Mouse (Mus musculus) skeletal muscle tissue, adult 2 months (tissue): ENCODE results near the gene Prdm1.

Source experiments
- DNase-seq: peaks from one replicate; pipeline ENCODE4 v3.0.0-alpha.2; 2012; ENCODE audit warnings: low read depth, low spot score

Gene Prdm1

DNA sequence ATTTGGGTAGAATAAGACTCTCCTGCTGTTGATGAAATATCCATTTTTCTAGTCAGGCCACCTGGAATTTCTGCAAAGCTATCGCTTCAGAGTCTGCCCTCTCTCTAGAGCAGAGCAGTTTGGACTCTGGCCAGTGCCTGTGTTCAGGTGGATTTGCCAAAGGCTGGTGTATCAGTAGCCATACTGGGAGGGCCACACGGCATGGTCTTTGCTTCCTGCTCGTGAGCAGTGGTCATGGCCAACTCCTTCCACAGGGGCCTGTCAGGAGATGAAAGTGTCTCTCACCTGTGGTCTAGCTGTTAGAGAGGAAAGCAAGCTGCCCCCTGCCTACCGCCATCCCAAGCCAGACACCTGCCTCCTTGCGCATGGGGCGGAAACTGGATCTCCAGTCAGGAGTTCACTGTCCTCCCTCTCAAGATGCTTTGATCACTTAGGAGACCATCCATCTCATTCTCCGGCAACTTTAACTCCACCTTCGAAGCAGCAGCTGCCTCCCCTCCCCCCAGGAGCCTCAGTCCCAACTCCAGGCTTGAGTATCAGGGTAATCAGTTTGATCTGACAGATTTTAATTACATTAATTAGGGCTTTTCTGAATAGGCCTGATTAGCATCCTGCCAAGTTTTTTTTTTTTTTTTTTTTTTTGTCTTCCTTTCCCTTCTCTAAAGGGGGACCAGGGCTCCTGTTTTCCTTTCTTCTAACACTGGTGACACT is 35.3 kb downstream of the Prdm1 start:
- DNase-seq: no peak

DNA sequence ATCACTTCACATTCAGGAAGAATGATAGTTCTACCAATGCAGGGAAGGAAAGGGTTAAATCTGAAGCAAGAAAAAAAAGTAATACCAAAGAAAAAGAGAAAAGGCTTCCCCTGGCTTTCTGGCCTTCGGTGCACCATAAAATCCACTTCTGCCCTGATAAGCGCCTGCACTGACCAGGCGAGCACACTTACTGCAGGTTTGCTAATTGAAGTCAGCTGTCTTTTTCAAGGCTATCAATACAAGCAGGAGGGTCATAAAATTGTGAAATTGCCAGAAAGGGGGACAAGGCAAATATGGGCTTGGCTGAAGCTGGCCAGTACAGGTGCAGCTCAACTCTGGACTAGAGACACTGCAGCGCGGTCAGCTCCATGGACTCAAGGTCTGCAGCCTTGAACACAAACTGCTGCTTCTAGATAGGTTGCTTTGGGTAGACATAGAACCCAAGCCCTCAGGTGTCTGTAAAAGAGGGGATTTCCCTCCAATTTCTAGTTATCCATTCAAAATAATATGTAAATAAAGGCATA is 37.3 kb downstream of the Prdm1 start:
- DNase-seq: no peak

GRCm38 (mm10) chr10:44487132-44487531 is 41.2 kb downstream of the Prdm1 start:
- no peak for DNase-seq

- DNase-seq: no peak
Measured at GRCm38 (mm10) chr10:44484077-44484476, 44.2 kb downstream of the Prdm1 start.

DNA sequence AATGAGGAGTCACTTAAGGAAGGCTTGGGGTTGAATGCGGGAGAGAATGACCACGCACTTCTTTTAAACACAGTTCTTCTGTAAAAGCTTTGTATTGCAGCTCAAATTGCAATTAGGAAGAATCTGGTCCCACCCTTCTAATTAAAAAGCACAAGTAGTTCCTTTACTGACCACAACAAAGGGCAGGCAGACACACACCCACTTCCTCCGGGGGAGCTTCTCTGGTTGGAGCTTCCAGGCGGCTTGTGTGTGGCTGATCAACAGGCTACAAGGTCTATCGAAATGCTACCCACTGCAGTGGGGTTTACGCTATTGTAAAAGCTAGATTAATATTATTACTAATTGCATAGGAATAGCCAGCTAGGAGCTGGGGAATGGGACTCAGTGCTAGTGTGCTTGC is 45.2 kb downstream of the Prdm1 start:
- no peak for DNase-seq

DNA sequence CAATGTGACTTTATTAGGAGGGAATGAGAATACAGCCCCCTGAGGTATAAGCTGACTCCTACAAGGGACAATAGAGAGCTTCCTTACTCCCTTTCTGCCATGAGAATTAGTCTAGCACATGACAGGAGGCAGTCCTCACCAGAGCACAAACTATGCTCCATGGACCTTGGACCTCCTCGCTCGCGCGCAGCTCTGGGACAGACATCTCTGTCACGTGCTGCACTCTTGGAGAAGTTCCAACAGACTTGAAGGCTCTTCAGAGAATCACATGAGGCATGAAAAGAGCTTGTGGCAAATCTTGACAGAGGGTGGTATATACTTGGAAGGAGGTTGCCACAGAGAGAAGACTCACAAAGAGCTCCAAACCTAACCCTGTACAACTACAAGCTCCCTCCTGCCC is 46.9 kb downstream of the Prdm1 start:
- DNase-seq: no peak

DNA sequence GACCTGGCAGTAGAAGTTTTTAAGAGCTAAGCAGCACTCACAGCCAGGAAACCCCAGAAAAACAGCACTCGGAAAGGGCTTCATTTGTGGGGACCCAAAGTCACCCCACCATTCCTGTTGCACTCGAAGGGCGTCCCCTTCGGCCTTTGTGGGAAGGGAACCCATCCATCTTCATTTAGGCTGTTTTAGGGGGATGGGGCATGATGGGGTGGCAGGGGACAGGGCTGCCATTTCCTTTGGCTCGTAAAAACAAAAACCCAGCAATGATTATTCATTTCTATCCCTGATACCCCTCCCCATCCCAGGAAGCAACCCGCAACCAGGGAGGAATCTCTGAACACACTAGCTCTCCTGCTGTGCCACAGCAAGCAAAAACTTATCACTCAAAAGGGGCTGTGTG is 49.0 kb downstream of the Prdm1 start:
- no peak for DNase-seq

DNA sequence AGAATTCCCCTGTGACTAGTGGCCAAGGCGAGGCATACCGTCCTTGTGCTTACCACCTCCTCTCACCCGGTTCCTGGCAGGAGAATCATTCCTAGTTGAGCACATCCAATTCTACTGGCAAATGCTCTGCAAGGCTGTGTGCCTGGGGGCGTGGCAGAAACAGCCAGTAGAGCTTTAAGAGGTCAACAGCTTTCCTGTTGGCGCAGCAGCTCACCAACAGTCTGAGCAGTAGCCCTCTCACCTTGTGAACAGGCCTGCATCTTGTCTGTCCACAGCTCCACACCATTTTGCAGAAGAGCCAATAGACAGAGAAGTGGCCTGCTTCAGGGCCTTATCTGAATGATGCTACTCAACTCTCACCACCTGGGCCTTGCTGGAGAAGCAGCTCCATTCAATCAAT is 50.2 kb downstream of the Prdm1 start:
- DNase-seq: no peak

GRCm38 (mm10) chr10:44477240-44477639 is 51.1 kb downstream of the Prdm1 start:
- DNase-seq: no peak

DNA sequence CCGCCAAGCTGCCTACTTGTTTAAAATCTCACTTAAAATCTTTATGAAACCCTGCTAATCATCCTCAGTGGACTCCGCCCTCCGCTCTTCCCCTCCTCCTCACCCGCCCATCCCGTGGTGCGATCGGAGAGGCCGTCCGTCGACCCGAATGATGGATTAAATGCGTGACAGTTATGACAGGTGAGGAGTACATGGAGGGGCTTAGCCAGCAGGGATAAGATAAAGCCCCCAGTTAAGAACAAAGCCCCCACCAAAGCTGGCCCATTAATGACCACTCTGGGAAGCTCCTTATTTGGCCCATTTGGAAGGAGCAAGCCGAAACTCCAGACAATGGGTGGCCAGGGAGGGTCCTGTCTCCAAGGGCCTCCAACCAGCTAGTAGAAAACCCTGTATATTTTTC is 51.8 kb downstream of the Prdm1 start:
- DNase-seq: no peak

GRCm38 (mm10) chr10:44475376-44475775 is 52.9 kb downstream of the Prdm1 start:
- DNase-seq: no peak

- peak; percentile 25 for DNase-seq
Measured at GRCm38 (mm10) chr10:44474256-44474655, 54.0 kb downstream of the Prdm1 start.

DNA sequence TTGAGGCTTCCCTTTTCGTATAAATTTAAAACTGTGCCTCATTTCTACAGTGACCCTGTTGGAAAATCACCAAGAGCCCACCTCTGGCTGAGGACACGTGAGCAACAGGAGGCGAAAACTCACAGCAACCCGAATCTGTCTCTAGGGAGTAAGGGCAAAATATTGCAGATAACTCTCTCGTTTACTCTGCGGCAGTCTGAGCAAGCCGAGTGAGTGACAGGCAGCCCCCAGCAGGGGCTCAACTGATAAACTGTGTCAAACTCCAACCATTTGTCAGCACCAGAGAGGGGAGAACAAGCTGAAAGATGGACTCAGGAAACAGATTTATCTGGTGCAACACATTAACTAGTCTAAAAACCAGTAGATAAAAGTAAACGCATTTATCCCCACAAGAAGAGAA is 62.7 kb downstream of the Prdm1 start:
- no peak for DNase-seq

GRCm38 (mm10) chr10:44464563-44464962 is 63.7 kb downstream of the Prdm1 start:
- no peak for DNase-seq

- DNase-seq: no peak
Measured at GRCm38 (mm10) chr10:44463856-44464255, 64.4 kb downstream of the Prdm1 start.

DNA sequence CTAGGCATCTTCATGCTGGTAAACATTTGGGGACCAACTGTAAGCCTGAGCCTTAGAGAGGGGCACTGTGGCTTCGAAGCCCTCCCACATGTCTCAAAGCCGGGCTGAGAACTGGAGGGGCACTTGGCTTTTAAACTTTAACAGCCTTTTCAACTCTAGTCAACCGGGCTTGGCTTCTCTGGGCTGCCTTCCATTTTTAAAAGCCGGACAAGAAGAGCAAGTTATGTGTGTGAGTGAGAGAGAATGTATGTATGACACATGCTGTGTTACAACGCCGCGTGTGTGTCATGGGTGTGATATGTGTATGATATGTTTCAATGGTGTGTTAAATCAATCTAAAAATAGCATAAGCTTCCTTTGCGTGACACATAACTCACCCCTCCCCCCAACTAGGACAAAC is 66.0 kb downstream of the Prdm1 start:
- no peak for DNase-seq

DNA sequence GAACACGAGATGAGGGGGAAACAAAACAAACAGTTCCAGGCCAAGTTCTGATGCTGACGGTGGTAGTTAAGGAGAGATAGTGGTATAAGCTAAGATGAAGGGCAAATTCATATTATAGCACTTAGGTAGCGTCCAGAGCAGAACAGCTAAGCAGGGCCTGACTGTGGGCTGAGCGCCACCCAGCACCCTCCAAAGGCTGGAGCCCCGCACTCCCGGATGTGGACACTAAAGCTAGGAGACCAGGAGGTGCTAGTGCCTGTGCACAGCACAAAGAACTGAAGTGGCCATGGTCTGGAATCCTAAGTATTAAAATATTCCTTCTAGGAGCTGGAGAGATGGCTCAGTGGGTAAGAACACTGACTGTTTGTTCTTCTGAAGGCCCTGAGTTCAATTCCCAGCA is 67.2 kb downstream of the Prdm1 start:
- DNase-seq: no peak

GRCm38 (mm10) chr10:44460095-44460810 is 68.0 kb downstream of the Prdm1 start:
- DNase-seq: peak; percentile 25

- no peak for DNase-seq
Measured at GRCm38 (mm10) chr10:44459321-44460000, 68.8 kb downstream of the Prdm1 start.

DNA sequence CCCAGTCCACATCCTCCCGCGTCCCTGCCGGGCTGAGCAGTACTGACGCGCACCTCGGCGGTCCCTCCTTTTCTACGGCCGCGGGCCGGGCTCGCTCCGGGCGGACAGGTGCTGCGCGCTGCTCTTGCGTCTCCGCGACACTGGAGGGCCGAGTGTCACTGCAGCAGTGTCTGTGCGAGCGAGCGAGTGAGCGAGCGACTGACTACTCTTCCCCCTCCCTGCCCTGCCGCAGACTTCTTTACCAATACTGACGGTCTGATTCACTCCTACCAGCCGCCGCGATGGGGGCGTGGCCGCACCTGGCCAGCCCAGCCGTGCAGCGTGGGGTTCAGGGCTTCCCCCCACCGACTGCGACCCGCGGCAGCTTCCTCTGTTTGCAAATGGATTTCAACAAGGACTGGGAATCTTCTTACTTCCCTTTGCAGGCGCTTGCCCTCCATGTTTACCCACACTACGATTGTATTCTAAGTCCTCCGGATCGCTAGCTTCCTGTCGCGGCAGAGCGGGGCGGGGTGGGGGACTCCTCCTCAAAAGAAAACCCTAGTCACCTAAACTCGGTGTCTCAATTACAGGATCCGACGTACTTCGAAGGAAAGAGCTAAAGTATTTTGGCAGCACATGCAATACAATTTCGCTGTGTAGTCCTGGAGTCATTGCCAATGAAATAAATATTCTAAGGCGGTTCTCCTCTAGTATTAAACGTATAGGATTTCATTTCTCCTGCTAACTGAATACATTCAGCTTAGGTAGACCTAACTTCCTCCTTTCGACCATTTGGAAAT is 69.6 kb downstream of the Prdm1 start:
- peak; percentile 37 for DNase-seq

DNA sequence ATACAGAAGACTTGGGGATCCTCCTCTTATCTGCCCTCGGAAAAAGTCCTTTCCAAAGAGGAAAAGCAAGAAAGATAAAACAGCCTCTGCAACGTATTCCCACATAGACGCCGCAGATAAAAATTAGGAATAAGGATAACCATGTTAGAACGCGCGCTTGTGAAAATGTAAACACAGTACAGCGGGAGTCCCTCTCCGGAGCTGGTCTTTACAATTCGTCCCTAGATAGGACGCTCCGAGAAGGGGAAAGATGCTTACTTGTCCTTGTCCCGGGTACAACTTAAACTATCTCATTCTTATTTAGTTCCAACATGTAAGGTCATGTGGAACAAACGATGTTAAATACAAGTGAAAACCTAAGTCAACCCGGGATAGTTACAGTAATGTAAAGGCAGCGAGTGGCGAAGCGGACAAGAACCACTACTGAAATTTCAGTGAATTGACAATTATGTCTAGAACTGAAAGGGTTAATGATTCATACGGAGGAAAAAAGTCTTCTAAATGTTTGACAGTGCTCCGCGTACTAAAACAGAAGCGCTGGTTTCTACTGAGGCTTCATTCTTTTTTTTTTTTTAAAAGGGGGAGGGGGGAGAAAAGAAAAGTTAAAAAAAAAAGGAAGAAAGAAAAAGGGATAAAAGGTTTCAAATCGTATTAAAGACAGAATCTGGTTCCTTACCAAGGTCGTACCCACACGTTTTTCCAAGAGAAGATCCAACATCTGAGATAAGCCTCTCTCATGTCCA is 70.3 kb downstream of the Prdm1 start:
- DNase-seq: no peak
